Mouse (Mus musculus) adrenal gland, postnatal 25 days (tissue): Measurements from ENCODE around the gene Tm9sf3. TPM values are rescaled to one million over a fixed set of nuclear protein-coding genes. Genes with fewer than 3 reads are reported as not detected.

ENCODE experiments used
- DNase-seq: peaks from one replicate; pipeline ENCODE4 v3.0.0; 2021; ENCODE audit warnings: mixed read lengths
- total RNA-seq: library from RNA; stranded (reverse); gene quantifications from 2 replicates; pipeline ENCODE4 v1.2.3, GENCODE M21; 2021

Gene Tm9sf3
- total RNA-seq, 1 experiment from 2014 or later = 186 TPM

GRCm38 (mm10) chr19:41176881-41177280, 86.9 kb downstream of the Tm9sf3 start:
- DNase-seq = no peak

- no peak for DNase-seq
Observed at GRCm38 (mm10) chr19:41165914-41166235, 97.9 kb downstream of the Tm9sf3 start.

DNA sequence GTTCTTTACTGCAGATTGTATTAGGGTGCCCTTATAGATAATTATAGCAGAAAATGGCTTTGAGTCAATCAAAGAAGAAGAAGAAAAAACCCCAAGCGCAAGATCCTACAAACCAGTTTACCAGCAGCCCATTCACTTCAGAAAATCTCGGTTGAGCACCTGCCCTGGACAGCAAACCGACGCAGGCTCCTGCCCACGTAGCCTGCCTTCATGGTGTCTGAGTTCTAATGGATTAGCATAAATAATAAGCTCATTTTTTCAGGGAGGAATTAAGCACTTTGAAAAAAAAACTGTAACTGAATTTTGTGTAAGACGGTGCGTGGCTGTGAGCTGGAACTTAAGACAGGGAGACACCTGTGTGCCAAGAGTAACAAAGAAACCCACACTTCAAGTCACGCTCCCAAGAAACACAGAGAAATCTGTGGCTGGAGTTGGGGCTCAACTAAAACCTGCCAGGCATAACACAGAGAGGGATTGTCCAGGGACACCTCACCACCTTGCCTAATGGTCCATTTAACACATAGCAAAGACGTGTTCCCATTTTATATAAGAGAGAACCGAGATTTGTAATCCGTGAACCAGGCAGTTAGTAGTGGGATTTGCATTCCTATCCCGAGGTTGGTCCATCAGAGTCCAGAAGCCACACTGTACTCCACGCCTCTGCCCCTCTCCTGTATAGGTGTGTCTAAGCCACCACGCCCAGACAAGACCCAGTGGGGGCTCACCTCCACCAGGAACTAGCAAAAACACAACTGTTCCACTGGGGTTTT, 98.5 kb downstream of the Tm9sf3 start:
- DNase-seq = no peak

DNA sequence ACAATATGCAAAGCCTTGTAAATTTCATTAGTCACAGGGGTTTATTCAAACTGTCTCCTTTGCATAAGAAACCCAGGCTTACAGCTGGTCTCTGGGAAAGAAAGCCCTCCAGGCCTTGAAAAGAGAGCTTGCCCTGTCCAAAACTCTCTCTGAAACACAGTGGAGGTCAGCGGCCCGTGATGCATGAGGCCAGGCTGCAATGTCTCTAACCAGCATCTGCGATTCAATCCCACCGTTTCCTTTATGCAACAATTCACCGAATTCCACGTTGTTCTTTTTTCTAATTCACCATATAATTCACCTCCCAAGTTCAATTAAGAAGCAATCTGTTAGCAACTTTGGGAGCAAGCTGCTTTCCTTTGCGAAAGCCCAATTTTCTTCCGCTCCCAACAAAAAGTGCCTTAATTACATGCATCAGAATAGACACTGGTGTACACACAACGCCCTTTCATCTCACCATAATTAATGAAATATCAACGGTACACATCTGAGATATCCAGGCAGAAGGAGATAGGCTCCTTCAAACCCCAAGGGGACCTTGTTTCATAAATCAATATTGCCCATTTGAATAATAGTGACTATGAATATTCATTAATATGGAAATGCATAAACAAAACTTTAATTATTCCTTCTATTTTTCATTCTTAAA, 99.2 kb downstream of the Tm9sf3 start:
- no peak for DNase-seq

Other genes with a start within 250 kb of the Tm9sf3 start
- gene Dntt, start 234.7 kb downstream of the Tm9sf3 start, total RNA-seq = not detected in 2 replicates
- not detected in 2 replicates for gene Opalin, start 186.9 kb downstream of the Tm9sf3 start, total RNA-seq
- gene Tll2, start 57.2 kb downstream of the Tm9sf3 start, total RNA-seq = 0.15 TPM in 1 of 2 replicates, not detected in the other
- 9.0 and 14.8 TPM in 2 replicates for gene Pik3ap1, start 121.1 kb upstream of the Tm9sf3 start, total RNA-seq
- gene Lcor, start 218.6 kb upstream of the Tm9sf3 start, total RNA-seq = 19.0 and 19.1 TPM in 2 replicates